Mouse (Mus musculus) testis, adult 2 months (tissue): ENCODE data around the gene Acvr1b.

ENCODE experiments used
- CTCF ChIP-seq: fragments of 200-500 bp; IDR thresholded peaks from 2 replicates; pipeline ENCODE4 v1.5.1; 2012; ENCODE audit warnings: low read depth, mild to moderate bottlenecking, inconsistent platforms, low read length, moderate library complexity; ENCODE audit not compliant: control insufficient read depth, insufficient read depth, insufficient replicate concordance
- POLR2A ChIP-seq: fragments of 200-500 bp; IDR thresholded peaks from 2 replicates; pipeline ENCODE4 v1.6.1; 2012; ENCODE audit warnings: low read depth, mild to moderate bottlenecking, inconsistent platforms, low read length, moderate library complexity; ENCODE audit not compliant: control insufficient read depth

DNA sequence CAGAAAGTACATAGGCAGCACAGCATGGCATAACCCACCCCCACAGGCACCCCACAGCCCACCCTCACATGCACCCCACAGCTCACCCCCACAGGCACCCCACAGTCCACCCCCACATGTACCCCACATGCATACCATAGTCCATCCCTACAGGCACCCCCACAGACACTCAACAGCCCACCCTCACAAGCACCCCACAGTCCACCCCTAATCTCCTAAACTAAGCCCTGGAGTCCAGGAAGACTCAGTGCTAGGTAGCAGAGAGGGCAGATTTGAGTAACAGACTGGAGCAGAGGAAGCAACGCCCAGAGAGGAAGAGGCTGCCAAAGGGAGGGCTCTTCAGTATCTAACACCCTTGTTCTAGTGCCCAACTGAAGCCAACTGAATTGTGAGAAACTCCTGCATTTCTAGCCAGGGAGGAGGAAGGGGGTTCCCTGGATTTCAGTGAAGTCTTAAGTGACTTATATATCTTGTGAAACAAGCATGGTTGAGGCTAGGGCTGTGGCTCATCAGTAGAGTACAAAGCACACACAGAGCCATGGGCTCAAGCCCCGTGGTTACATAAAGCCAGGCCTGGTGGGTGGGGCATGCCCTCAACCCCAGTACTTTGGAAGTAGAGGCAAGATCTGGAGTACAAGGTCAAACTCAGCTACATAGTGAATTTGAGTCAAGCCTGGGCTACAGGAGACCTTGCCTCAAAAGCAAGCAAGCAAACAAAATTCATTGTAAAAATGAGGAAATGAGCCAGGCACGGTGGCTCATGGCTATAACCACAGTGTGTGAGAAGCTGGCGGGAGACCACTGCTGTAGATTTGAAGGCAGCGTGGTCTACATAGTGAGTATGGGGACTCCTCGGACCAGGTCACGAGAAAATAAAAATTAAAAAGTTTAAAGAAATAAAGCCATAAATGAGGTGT lies 18.9 kb upstream of the Acvr1b start:
- TF ChIP-seq CTCF (no peak), POLR2A (no peak)
